Comparison of ENCODE assay signal across 19 mouse cellular contexts in genomic region chr14:32351181-32351920, GRCm38 (mm10). TPM values are rescaled to one million over a fixed set of nuclear protein-coding genes. Genes with fewer than 3 reads are reported as not detected.
A peak's percentile ranks its signal among the peaks of the same experiment; 100 is the strongest.
DNase-seq lines count a peak whose midpoint lies in the region; TF ChIP-seq lines count a peak whose summit lies in the region.
"Not testable (repeated sequence)": the region's sequence is repeated elsewhere in the genome, so short reads cannot be mapped to it uniquely, and the experiment has no call there.
"Had no signal": no experiment of that assay in that cellular context is flagged by ENCODE, and none has a peak within 500 bp of the region (broad histone marks: within the 10 kb centered on the region; RNA-seq: fewer than 3 reads in every experiment).

No protein-coding gene starts in this region.

- not testable (repeated sequence) for H3K27ac ChIP-seq in MEL (ENCODE audit: control insufficient read depth, low read depth, low read length)

- H3K27me3 ChIP-seq in MEL (ENCODE audit: control insufficient read depth in 1 of 2, insufficient read depth in 2 of 2, low read length in 2 of 2), result not testable (repeated sequence)

- not testable (repeated sequence) for TF ChIP-seq EP300 in MEL (IDR thresholded peaks at IDR 0.05; ENCODE audit: low read depth in 1 of 2, low read length in 2 of 2)

- H3K4me1 ChIP-seq in MEL (ENCODE audit: control insufficient read depth in 1 of 2, insufficient read depth in 2 of 2, low read length in 2 of 2), result not testable (repeated sequence)

- TF ChIP-seq POLR2A in MEL (IDR thresholded peaks at IDR 0.05; ENCODE audit: control insufficient read depth in 1 of 2, insufficient read depth in 1 of 2, low read depth in 1 of 2, low read length in 2 of 2, poor library complexity in 1 of 2), result not testable (repeated sequence)

- peak; percentile 79 for DNase-seq in ES-CJ7 (ENCODE audit: low read depth, low spot score)
- DNase-seq in MEL (ENCODE audit: low read depth, low spot score), result peak; percentile 53
- DNase-seq in R1 (ENCODE audit: low read depth, low spot score), result peak; percentile 81
- peak; percentile 84 for DNase-seq in ZHBTc4 (ENCODE audit: low read depth, low spot score)
- peak; percentile 7 for DNase-seq in c-Kit-positive CD71-positive TER-119-positive erythroid progenitor cells, embryonic 14.5 days (ENCODE audit: low spot score)
- DNase-seq in heart, adult 11 months, result peak; percentile 48

- not testable (repeated sequence) for TF ChIP-seq CTCF in MEL (IDR thresholded peaks at IDR 0.05 in 2 of 3, conservative IDR thresholded peaks at IDR 0.05 in 1 of 3; ENCODE audit: control insufficient read depth in 1 of 3, insufficient read depth in 1 of 3, low read depth in 2 of 3, low read length in 3 of 3, poor library complexity in 1 of 3, severe bottlenecking in 1 of 3)

- not testable (repeated sequence) for H3K4me3 ChIP-seq in MEL (ENCODE audit: control insufficient read depth in 1 of 2, insufficient read depth in 1 of 2, low read depth in 2 of 2, low read length in 2 of 2)

- not testable (repeated sequence) for TF ChIP-seq RAD21 in MEL (IDR thresholded peaks at IDR 0.05; ENCODE audit: low read depth, low read length)

- H3K9ac ChIP-seq in MEL (ENCODE audit: control insufficient read depth, low read depth, low read length, poor library complexity, severe bottlenecking), result not testable (repeated sequence)

- not testable (repeated sequence) for H3K36me3 ChIP-seq in MEL (ENCODE audit: control insufficient read depth in 1 of 2, insufficient read depth in 2 of 2, low read length in 2 of 2)

- H3K79me2 ChIP-seq in MEL (ENCODE audit: control insufficient read depth, insufficient read depth, low read length, poor library complexity), result not testable (repeated sequence)

- H3K9me3 ChIP-seq in MEL (replicated peaks; ENCODE audit: insufficient read depth, low read length), result not testable (repeated sequence)

RNA-seq across cellular contexts. Expression of gene Ogdhl, which starts 29.5 kb away (rescaled TPM):
- 7.3 and 9.4 TPM in 2 replicates for total RNA-seq in MEL (2012; rRNA removed)
- polyA plus RNA-seq in MEL (2012; ENCODE audit: insufficient read depth in 1 of 2, insufficient read length in 2 of 2, low read depth in 1 of 2, low replicate concordance in 2 of 2, missing spikeins in 1 of 2), result 10 to 100 TPM in 1 of 2 experiments, not detected in 1; 12.6 TPM
- polyA plus RNA-seq: CD4-positive, CD25-positive, alpha-beta regulatory T cell, adult 4 months; erythroblast, embryonic 14.5 days had no signal

RNA-seq across cellular contexts. Expression of gene 1700024G13Rik, which starts 36.8 kb away (rescaled TPM):
- not detected in 2 replicates for total RNA-seq in MEL (2012; rRNA removed)
- polyA plus RNA-seq in MEL (2012; ENCODE audit: insufficient read depth in 1 of 2, insufficient read length in 2 of 2, low read depth in 1 of 2, low replicate concordance in 2 of 2, missing spikeins in 1 of 2), result not detected
- total RNA-seq: adrenal gland, adult 2 months; adrenal gland, postnatal 10 days; adrenal gland, postnatal 25 days; adrenal gland, postnatal 4 days; CH12.LX; common myeloid progenitor, adult 5-6 weeks; G1E; gastrocnemius, adult 18-20 months had no signal
- polyA plus RNA-seq: adrenal gland, adult 2 months; CD4-positive, CD25-positive, alpha-beta regulatory T cell, adult 4 months; embryonic facial prominence, embryonic 13.5 days; erythroblast, embryonic 14.5 days; forebrain, embryonic 10.5 days; G1E; Patski had no signal

Comparison
In these comparisons a context has a peak if more than half of its experiments do, and no peak if none do; other contexts are left out.
1. DNase-seq: peak in every context shown above with its lines; median percentile 84 in ZHBTc4; 81 in R1; 79 in ES-CJ7; 53 in MEL; 48 in heart, adult 11 months; 7 in c-Kit-positive CD71-positive TER-119-positive erythroid progenitor cells, embryonic 14.5 days.